Mouse (Mus musculus): ENCODE data around the gene Mcee.

Gene Mcee

DNA sequence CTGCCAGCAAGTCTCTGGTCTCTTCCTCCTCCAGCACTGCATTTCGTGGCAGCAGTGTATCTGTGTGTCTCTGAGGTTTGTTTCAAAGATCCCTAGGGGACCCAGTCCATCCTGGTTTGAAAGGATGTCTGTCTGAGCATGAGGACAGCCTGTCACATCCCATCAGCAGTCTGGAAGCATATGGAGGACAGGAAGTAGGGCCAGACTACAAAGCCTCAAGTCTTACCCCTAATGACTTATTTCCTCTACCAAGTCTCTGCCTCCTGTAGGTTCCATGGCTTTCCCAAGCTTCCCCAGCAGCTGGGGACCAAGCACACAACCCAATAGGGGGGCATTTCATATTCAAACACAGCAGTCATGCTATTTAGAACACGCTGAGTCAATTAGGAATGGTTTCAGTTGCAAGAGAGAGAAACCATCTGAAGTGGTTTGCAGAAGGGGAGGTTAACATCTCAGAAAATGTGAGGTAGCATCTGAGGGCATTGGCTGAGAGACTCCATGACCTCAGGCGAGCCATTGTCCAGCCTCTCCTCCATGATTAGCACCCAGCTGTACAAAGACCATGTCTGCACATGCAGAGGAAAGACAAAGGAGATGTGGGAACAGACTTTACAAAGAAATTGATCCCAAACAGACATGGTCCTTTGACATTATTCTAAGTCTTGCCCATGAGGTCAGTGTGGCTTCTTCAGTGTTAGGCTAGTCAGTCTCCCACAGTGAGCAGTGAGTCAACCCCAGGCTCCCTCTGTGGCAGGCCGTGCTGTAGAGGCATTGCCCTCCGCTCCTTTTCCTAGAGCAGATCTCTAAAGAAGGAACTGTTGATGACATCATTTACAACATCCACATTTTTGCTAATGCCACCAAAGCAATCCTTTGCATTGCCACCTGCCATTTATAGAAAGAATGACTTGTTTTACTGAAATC lies 47.5 kb downstream of the Mcee start:
- DNase-seq = no peak

DNA sequence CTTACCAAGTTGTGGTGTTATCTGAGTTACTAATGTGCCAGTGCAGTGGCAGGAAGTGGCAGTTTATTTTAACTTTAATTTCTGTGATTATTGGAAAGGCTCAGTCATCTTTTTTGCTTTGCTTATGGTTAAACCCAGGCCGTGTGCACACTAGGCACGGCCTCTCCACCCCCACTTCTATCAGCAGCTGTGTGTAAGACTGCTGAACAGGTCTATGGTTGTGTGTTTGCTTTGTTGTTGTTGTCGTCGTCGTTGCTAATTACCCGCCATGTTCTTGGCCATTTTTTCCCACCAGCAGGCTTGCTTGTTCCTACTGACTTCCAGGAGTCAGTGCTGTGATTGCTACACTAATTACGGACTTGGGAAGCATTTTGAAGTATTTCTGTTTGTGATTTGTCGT lies 48.1 kb downstream of the Mcee start:
- no peak for DNase-seq

DNA sequence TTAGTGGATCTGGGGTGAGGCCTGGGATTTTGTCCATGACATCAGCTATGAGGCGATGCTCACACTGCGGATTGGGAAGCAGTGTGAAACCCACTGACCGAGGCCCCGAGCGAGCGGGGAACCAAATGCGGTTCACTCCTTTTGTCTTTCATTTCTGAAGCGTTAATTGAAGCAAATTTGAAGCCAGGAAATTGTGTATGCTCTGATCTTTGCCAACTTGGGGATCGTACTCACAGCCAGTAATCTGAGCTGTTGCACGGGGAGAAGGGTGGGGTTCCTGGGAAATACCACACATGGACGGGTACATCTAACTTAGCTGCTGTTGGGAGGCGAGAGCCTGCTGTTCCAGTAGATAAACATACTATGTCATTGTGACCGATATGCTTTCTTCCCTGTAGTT lies 58.2 kb downstream of the Mcee start:
- no peak for DNase-seq

DNA sequence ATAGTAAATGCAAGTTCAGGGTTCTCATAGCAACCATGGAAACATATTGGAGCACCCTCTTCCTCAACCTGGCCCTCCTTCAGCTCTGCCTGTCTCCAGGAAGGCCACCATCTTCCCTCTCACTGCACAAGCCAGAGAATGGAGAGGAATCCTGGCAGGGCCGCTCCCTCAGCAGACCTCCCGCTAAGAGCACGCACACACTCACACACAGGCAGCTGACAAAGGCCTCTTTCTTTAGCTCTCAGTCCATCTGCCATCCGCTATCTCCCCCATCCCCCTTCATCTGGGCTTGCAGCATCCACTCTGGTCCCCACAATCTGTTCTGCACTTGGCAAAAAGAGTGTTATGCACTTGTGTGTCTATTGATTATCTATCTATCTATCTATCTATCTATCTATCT lies 59.0 kb downstream of the Mcee start:
- DNase-seq = no peak

DNA sequence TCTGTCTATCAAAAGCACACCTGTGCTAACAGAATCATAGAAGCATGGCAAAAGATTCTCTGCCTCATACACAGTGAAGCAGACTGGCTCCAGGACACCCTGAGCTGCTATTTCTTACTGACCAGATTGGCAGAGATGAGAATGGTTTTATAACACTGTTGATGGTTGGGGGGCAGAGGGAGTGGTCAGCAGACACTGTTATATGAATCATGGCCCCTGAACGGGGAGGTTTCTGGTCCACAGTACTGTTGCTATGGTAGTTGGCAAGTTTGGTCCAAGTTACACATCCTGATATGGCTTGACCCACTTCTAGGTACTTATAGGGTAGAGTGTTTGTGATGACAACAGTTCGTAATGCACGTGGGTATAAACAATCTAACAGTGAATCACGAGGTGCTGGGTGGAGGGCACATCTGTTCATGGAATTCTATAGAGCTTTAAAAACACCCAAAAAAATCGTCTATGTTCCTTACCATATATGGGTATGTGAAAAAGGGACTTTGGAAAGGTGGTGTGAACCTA lies 59.5 kb downstream of the Mcee start:
- DNase-seq = no peak

DNA sequence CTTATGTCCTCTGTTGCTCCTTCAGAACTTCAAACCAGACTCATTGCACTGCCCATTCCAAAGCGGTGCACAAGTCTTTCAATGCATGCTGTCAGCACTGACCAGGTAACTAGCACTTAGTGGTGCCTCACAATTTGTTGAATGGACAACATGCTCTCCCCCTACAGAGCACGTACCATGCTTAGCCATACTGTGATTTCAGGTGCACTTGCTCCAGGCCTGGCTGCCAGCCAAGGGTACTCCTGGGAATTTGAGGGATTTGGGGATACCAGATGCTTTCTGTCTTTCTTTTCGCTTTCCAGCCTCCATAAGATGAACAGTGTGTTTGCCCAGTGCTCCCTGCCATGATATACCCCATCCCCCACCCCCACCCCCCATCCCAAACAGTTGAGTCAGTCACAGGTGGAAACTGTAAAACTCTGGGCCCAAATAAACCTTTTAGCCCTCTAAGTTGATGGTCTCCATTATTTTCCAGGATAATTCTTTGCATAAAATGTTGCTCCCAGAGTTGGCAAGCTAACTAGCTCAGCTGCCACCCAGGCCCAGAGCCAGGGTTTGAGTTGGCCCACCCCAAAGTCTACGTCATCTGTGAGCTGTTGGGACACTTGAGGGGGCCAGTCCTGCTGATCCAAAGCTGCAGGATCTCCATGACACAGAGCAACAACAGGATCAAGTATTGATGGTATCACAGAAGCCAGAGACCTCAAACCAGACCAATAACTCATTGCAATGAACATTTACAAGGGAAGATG lies 60.2 kb downstream of the Mcee start:
- DNase-seq = no peak

DNA sequence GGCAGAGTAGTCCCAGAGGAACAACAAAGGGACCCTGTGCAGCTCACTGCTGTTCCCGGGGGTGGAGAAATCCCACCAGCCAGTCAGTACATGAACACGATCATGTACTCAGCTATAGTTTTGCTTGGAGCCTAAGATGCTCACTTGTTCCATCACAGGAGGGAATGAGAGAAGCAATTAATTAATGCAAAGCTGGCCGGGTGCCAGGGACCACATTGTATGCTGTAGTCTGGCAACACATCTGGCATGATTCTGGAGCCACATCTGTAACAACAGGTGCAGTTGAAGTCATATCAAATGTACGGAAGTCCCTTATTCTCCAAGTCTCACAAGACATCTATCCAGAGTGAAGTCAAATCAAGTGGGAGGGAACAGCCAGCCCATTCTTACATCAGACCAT lies 63.8 kb downstream of the Mcee start:
- no peak for DNase-seq

DNA sequence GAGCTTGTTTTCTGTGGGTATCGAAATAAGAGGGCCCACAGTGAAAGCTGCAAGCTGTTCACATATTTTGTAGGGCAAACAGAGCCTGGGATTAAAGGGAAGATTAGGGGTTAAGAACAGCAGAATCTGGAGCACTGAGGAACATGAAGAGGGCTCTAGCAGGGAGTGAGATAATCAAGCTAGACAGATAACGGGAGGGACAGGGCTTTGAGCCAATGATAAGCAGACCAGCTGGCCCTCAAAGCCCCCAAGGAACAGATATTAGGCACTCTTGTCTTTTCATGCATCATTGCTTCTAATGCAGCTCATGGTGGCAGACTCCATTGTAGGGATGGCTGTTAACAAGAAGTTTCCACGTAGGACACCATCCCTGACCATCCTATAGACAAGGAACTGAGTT lies 64.3 kb downstream of the Mcee start:
- no peak for DNase-seq

DNA sequence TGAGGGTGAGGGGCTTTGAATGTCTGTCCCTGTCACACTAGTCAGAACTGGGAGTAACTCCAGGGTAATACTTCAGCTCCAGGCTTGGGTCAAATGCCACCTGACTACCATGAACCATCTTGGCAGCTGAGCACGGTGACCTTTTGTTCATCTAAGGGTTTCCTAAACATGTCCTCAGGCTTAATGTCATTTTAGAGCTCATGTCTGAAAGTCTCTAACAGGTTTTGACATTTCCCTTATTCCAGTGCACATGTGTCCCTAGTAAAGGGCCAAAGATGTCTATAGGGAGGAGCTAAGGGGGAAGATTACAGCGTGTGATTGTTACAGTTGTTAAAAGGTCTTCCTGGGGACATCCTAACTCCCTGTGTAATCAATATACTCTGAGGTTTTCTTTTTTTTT lies 65.4 kb downstream of the Mcee start:
- DNase-seq = no peak

Data from kidney, postnatal 25 days (tissue).